Mouse (Mus musculus): ENCODE measurements at regions not wholly inside any gene's neighbourhood (a gene's known extent, or its start where the extent isn't known, plus 50 kb on each side); places are given as distances from the start of the nearest gene placed in this dataset.

GRCm38 (mm10) chr19:27693706-27694105, 264.1 kb upstream of the Pum3 start:
- no peak for TF ChIP-seq KAT2A (conservative IDR thresholded peaks at IDR 0.05; ENCODE audit: low read depth, low read length)
- no peak for TF ChIP-seq POLR2A (IDR thresholded peaks at IDR 0.05; ENCODE audit: control insufficient read depth in 1 of 2, insufficient read depth in 1 of 2, low read depth in 1 of 2, low read length in 2 of 2, poor library complexity in 1 of 2)
- TF ChIP-seq SMC3 (IDR thresholded peaks at IDR 0.05; ENCODE audit: low read depth, low read length) = peak; percentile 26; the same call in 1 of the 2 replicates
- TF ChIP-seq TCF12 (IDR thresholded peaks at IDR 0.05; ENCODE audit: low read depth, low read length) = no peak
- TF ChIP-seq CTCF (IDR thresholded peaks at IDR 0.05 in 2 of 3, conservative IDR thresholded peaks at IDR 0.05 in 1 of 3; ENCODE audit: control insufficient read depth in 1 of 3, insufficient read depth in 1 of 3, low read depth in 2 of 3, low read length in 3 of 3, poor library complexity in 1 of 3, severe bottlenecking in 1 of 3) = peak; percentile 8 to 57 (median 37); a peak in 4 of 6 replicates
- TF ChIP-seq TAL1 (IDR thresholded peaks at IDR 0.05; ENCODE audit: low read length) = no peak
- TF ChIP-seq UBTF (IDR thresholded peaks at IDR 0.05; ENCODE audit: borderline replicate concordance, insufficient read depth, low read depth, low read length) = no peak
- TF ChIP-seq GATA1 (IDR thresholded peaks at IDR 0.05; ENCODE audit: low read depth, low read length) = no peak
- no peak for TF ChIP-seq EP300 (IDR thresholded peaks at IDR 0.05; ENCODE audit: low read depth in 1 of 2, low read length in 2 of 2)
- no peak for TF ChIP-seq MXI1 (IDR thresholded peaks at IDR 0.05; ENCODE audit: low read depth, low read length)
- TF ChIP-seq POLR2AphosphoS5 (IDR thresholded peaks at IDR 0.05; ENCODE audit: borderline replicate concordance, low read depth, low read length) = no peak
- no peak for TF ChIP-seq ELF1 (IDR thresholded peaks at IDR 0.05; ENCODE audit: low read depth, low read length)
- TF ChIP-seq NRF1 (IDR thresholded peaks at IDR 0.05; ENCODE audit: insufficient read depth, low read depth, low read length, poor library complexity, severe bottlenecking) = no peak
- TF ChIP-seq BHLHE40 (IDR thresholded peaks at IDR 0.05; ENCODE audit: borderline replicate concordance, low read depth, low read length) = no peak

Data from MEL (cell line).